Mouse (Mus musculus): ENCODE measurements at regions not wholly inside any gene's neighbourhood (a gene's known extent, or its start where the extent isn't known, plus 50 kb on each side); places are given as distances from the start of the nearest gene placed in this dataset.

GRCm38 (mm10) chr1:30700399-30701081 is 173.2 kb downstream of the Phf3 start:
- TF ChIP-seq TCF12 (IDR thresholded peaks at IDR 0.05; ENCODE audit: low read depth, low read length) (no peak), GATA1 (IDR thresholded peaks at IDR 0.05; ENCODE audit: low read depth, low read length) (no peak), CTCF (IDR thresholded peaks at IDR 0.05 in 2 of 3, conservative IDR thresholded peaks at IDR 0.05 in 1 of 3; ENCODE audit: control insufficient read depth in 1 of 3, insufficient read depth in 1 of 3, low read depth in 2 of 3, low read length in 3 of 3, poor library complexity in 1 of 3, severe bottlenecking in 1 of 3) (peak in 1 of 3 experiments; percentile 7; a peak in 1 of 6 replicates), ZNF384 (IDR thresholded peaks at IDR 0.05; ENCODE audit: low read depth, low read length) (no peak), TAL1 (IDR thresholded peaks at IDR 0.05; ENCODE audit: low read length) (no peak), POLR2A (IDR thresholded peaks at IDR 0.05; ENCODE audit: control insufficient read depth in 1 of 2, insufficient read depth in 1 of 2, low read depth in 1 of 2, low read length in 2 of 2, poor library complexity in 1 of 2) (no peak), ETS1 (IDR thresholded peaks at IDR 0.05; ENCODE audit: low read depth, low read length) (no peak), POLR2AphosphoS5 (IDR thresholded peaks at IDR 0.05; ENCODE audit: borderline replicate concordance, low read depth, low read length) (no peak), EP300 (IDR thresholded peaks at IDR 0.05; ENCODE audit: low read depth in 1 of 2, low read length in 2 of 2) (no peak), RAD21 (IDR thresholded peaks at IDR 0.05; ENCODE audit: low read depth, low read length) (no peak; the same call in 1 of the 2 replicates), SIN3A (IDR thresholded peaks at IDR 0.05; ENCODE audit: low read length) (no peak)
